Mouse (Mus musculus) CD4-positive, CD25-positive, alpha-beta regulatory T cell (primary cell): ENCODE data around the gene Gm28374. TPM values are rescaled to one million over a fixed set of nuclear protein-coding genes. Genes with fewer than 3 reads are reported as not detected.

Source experiments
- polyA plus RNA-seq: library from polyadenylated mRNA; unstranded; fragments of 100-300 nt; shearing (Covaris generic); gene quantifications from one replicate; pipeline ENCODE4 v1.2.1, GENCODE M21; 2017

The Gm28374 gene
- 0.61 TPM for polyA plus RNA-seq

GRCm38 (mm10) chr19:6082156-6082555 is at the start of gene Gm28374:
TSS of gene Gm28374 (minus strand) at chr19:6082256.

DNA sequence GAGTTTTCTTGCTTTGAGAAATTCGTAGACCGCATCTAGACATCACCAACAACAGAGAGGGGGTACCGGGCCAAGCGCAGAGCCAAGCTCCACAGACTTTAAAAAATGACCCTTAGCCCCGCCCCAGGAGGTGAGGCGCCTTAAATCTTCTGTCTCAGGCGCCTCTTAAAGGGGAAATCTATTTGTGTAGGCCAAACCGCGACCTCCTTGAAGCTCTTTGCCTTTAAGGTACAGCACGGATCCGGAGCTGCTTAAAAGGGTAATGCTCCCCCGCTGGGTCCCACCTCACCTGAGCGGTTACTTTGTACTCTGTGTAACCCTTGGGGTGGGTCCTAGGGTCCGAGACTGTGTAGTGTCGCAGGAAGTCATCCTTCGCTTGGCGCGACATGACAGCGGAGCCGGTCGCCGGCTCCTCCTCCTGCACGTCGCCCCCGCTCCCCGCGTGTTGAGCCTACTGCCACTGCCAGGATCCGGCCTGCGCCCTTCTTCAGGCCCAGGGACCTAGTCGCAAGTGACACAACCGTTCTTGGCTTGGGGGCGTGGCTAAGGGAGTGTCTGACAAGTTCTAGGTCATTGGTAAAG is 45.8 kb upstream of the Gm28374 start, which contains the start of gene Snx15:
Snx15 (minus strand) TSS at position 545 of the 582 bp plus-strand sequence.

GRCm38 (mm10) chr19:6117986-6118676 is 36.1 kb upstream of the Gm28374 start, which contains the start of gene Sac3d1:
TSS of gene Sac3d1 (minus strand) at chr19:6118650.

DNA sequence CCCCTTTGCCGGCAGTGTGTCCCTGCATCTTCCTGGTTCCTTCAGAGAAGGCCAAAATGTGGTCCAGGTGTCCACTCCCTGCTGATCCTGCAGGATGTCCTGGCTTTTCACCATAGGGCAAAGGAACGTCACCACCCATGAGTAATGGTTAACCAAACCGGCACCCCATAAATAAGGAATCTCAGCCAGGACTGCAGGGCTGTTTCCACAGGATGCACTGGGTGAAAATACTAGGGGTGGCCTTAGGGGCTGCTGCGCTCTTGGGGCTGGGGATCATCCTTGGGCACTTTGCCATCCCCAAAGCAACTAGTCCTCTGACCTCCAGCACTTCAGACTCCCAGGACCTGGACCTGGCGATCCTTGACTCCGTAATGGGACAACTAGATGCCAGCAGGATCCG is 23.5 kb upstream of the Gm28374 start, which contains the start of gene Naaladl1:
Naaladl1 (plus strand) TSS at position 197 of the 400 bp plus-strand sequence.

GRCm38 (mm10) chr19:6094119-6094518 is 12.1 kb upstream of the Gm28374 start, which contains the start of gene AC131692.1:
TSS of gene AC131692.1 (plus strand) at chr19:6094419.

DNA sequence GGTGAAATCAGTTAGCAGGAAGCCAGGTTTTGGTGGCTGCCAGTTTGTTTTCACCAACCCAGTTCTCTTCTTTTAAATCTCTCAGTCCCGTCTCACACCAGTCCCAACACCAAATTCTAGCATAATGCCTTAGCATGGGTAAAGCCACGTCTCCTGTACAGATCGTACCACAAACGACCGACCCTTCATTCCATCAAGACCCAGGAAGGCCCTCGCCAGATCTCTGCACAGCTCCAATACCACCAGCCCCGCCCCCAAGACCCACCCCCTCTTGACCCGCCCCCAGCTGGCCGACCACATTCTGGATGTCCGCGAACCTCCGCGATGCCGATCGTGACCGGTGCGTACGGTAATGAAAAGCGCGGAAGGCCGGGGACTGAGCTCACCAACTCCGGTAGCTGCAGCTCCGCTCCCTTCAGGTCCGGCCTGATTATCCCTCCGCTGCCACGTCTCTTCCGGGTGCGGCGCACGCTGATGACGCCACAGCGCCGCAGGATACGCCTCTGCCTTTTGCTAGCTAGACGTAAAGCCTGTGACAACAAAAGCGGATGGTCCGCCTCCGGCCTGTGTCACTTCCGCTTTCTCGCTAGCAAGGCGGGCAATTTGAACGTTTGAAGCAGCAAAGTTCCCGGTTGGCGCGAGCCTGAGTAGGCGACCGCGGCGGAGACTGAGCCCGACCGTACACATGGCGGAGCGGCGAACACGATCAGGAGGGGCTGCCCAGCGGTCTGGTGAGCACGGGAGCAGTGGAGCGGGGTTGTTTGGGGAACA is 2.6 kb upstream of the Gm28374 start, which contains the start of the genes Zfpl1 and Cdca5:
Zfpl1 (minus strand) TSS at position 479 of the 771 bp plus-strand sequence.
Cdca5 (plus strand) TSS at position 506 of the 771 bp plus-strand sequence.

GRCm38 (mm10) chr19:6079983-6080480 is 2.0 kb downstream of the Gm28374 start, which contains the start of gene Tmem262:
TSS of gene Tmem262 (plus strand) at chr19:6080033.

DNA sequence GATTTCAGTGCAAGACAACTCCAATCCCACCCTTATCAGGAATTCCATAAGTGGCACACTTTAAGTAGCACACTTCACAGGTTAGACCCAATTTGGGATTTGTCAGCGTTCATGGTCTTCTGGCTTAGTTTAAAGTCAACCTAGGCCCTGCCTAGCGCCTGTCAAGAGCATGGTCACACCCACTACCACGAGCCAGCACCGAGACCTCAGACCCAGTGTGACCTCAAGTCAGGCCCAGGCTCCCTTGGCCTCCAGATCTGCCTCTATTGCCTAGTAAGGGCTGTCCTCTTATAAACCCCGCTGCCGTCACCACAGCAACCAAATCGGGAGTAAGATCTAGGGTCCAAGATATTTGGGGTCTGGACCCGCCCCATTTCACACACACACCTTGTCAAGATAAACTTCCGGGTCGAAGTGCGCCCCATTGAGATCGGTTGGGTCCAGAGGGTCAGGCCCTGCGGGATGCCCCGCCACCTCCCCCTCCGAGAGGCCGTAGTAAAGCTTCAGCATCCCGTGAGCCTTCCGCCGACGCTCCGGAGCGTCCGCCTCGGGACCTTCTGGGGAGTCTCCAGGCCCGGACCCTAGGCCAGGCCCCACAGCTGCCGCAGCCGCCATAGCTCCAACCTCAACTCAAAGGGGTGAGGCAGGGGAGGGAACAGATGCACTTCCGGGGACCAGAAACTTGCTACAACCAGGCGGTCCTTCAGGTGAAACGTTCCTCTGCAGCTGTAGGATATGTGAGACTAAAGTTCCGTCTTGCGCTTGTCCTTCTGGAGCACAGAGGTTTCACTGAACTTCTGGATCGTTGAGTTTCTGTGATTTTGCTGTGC is 5.3 kb downstream of the Gm28374 start, which contains the start of gene Vps51:
Vps51 (minus strand) TSS at position 668 of the 830 bp plus-strand sequence.

DNA sequence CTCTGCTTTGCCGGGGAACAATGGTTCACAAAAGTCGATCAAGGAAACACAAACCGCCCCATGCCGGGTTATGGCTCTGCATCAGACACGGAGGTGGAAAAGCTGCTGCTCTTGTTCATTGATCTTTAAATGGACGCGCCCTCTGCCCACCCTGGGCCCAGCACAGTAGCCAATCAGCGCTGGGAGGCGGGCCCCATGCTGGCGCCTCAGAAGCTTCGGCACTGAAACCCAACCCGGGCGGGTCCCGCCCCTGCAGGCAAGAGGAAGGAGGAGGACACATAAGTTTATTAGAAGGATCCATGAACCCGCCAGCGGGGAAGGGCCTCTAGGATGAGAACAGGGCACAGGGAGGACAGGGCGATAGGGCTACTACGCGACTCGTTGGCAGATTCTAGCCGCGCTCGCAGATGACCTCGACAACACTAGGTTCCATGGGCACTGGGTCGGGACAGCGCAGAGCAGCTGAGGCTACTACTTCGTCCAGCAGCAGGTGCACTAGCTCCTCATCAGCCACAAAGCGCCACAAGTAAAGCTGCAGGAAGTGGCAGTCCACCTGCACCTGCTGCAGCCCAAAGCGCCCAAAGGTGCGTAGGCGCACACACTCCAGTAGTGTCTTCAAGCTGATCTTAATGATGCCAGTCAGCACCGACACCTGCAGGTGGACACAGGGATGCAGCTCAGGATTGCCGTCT is 14.2 kb downstream of the Gm28374 start, which contains the start of gene Tm7sf2:
Tm7sf2 (minus strand) TSS at position 650 of the 692 bp plus-strand sequence.

DNA sequence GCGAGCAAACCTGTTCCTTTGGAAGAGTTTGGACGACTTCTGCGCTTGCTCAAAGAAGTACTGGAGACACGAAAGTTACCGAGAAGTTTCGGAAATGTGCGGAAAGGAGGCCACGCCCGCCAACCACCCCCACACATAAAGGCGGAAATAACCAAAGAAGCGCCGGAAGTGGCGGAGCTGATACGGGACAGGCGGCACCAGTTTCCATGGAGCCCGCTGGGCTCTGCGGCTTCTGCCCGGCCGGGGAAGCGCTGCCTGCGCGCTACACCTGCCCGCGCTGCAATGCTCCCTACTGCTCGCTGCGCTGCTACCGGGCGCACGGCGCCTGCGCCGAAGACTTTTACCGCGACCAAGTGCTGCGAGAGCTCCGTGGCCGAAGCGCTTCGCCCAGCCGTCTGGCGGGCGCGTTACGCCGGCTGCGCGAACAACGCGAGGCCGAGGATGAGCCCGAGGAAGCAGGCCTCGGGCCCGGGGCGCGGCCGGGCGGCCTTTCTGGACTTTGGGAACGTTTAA is 21.0 kb downstream of the Gm28374 start, which contains the start of gene Znhit2:
Znhit2 (plus strand) TSS at position 172 of the 513 bp plus-strand sequence.

GRCm38 (mm10) chr19:6057313-6058096 is 24.6 kb downstream of the Gm28374 start, which contains the start of the genes Mrpl49 and Fau:
TSS of gene Mrpl49 (minus strand) at chr19:6057785.
TSS of gene Fau (plus strand) at chr19:6057844.

GRCm38 (mm10) chr19:6046294-6047153 is 35.5 kb downstream of the Gm28374 start, which contains the start of gene Syvn1:
TSS of gene Syvn1 (plus strand) at chr19:6046576.

Other genes starting within 250 kb of the Gm28374 start
- gene Frmd8, start 207.0 kb downstream of the Gm28374 start, polyA plus RNA-seq, result 290 TPM
- gene Slc25a45, start 204.4 kb downstream of the Gm28374 start, polyA plus RNA-seq, result 41.9 TPM
- 0.36 TPM for gene Tigd3, start 188.1 kb downstream of the Gm28374 start, polyA plus RNA-seq
- 176 TPM for gene Dpf2, start 169.2 kb downstream of the Gm28374 start, polyA plus RNA-seq
- gene Cdc42ep2, start 157.4 kb downstream of the Gm28374 start, polyA plus RNA-seq, result 0.16 TPM
- 46.0 TPM for gene Pola2, start 118.1 kb downstream of the Gm28374 start, polyA plus RNA-seq
- 0.10 TPM for gene Slc22a20, start 96.1 kb downstream of the Gm28374 start, polyA plus RNA-seq
- 76.6 TPM for gene Capn1, start 66.4 kb downstream of the Gm28374 start, polyA plus RNA-seq
- 49.6 TPM for gene Syvn1, start 35.7 kb downstream of the Gm28374 start, polyA plus RNA-seq
- 43.3 TPM for gene Mrpl49, start 24.5 kb downstream of the Gm28374 start, polyA plus RNA-seq
- gene Fau, start 24.4 kb downstream of the Gm28374 start, polyA plus RNA-seq, result 794 TPM
- gene Znhit2, start 21.1 kb downstream of the Gm28374 start, polyA plus RNA-seq, result 35.9 TPM
- gene Tm7sf2, start 13.9 kb downstream of the Gm28374 start, polyA plus RNA-seq, result 15.1 TPM
- gene Vps51, start 5.0 kb downstream of the Gm28374 start, polyA plus RNA-seq, result 93.4 TPM
- gene Tmem262, start 2.2 kb downstream of the Gm28374 start, polyA plus RNA-seq, result not detected
- gene Zfpl1, start 2.7 kb upstream of the Gm28374 start, polyA plus RNA-seq, result 52.7 TPM
- 2.2 TPM for gene Cdca5, start 2.7 kb upstream of the Gm28374 start, polyA plus RNA-seq
- gene AC131692.1, start 12.2 kb upstream of the Gm28374 start, polyA plus RNA-seq, result not detected
- gene Naaladl1, start 23.5 kb upstream of the Gm28374 start, polyA plus RNA-seq, result 0.20 TPM
- gene Sac3d1, start 36.4 kb upstream of the Gm28374 start, polyA plus RNA-seq, result 22.7 TPM
- 36.9 TPM for gene Snx15, start 46.0 kb upstream of the Gm28374 start, polyA plus RNA-seq
- gene Batf2, start 58.7 kb upstream of the Gm28374 start, polyA plus RNA-seq, result not detected
- 20.8 TPM for gene Arl2, start 59.3 kb upstream of the Gm28374 start, polyA plus RNA-seq
- 0.16 TPM for gene Majin, start 102.1 kb upstream of the Gm28374 start, polyA plus RNA-seq
- gene Gpha2, start 144.1 kb upstream of the Gm28374 start, polyA plus RNA-seq, result 0.30 TPM
- 20.2 TPM for gene Ppp2r5b, start 153.6 kb upstream of the Gm28374 start, polyA plus RNA-seq
- 35.8 TPM for gene Atg2a, start 159.4 kb upstream of the Gm28374 start, polyA plus RNA-seq
- gene Ehd1, start 194.5 kb upstream of the Gm28374 start, polyA plus RNA-seq, result 22.2 TPM
- gene Cdc42bpg, start 224.2 kb upstream of the Gm28374 start, polyA plus RNA-seq, result 0.35 TPM